Mouse (Mus musculus) MN1 (cell line): Measurements from ENCODE around the gene Grid2.

Source experiments
- DNase-seq: peaks from one replicate; pipeline ENCODE4 v3.0.0-alpha.2; 2016; ENCODE audit warnings: low spot score

Gene Grid2

GRCm38 (mm10) chr6:64063858-64064257, 808.2 kb downstream of the Grid2 start:
- no peak for DNase-seq

DNA sequence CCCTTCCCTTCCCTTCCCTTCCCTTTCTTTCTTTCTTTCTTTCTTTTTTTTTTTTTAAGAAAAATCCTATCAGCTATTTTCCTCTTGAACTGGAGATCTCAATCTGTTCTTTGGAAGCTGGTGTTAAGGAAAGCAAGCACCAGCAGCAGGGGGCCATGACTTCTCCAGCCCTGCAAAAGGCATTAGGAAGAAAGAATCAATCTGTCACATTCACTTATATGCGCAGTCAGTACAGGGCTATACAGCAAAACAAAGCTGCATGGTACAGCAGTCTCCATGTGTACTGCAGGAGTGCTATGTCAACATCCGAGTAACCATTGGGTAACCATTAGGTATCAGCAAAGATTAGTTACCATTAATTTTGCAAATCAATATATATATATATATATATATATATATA, 809.0 kb downstream of the Grid2 start:
- DNase-seq = no peak

GRCm38 (mm10) chr6:64073406-64073805, 817.7 kb downstream of the Grid2 start:
- DNase-seq = no peak

- DNase-seq = no peak
These were observed 822.2 kb downstream of the Grid2 start for GRCm38 (mm10) chr6:64077911-64078310.

- DNase-seq = no peak
These were observed 843.0 kb downstream of the Grid2 start for GRCm38 (mm10) chr6:64098662-64099061.

DNA sequence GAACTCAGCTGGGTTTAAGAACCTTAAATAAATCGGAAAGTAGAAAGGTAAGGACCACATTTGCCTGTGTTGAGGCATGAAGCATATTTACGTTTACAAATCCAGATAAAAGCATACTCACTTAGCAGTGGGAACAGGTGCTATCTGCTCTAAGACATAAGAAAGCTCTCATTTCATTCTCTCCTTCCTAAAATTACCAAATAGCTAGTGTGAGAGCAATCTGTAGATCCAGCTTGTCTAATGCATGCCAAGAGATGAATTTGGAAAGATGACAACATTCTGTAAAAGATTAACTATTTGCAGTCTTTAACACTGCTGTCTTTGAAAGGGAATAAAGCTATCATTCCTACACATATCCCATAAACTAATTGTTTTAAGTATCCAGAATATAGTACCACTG, 858.9 kb downstream of the Grid2 start:
- no peak for DNase-seq

- no peak for DNase-seq
These were observed 880.6 kb downstream of the Grid2 start for GRCm38 (mm10) chr6:64136275-64136674.

DNA sequence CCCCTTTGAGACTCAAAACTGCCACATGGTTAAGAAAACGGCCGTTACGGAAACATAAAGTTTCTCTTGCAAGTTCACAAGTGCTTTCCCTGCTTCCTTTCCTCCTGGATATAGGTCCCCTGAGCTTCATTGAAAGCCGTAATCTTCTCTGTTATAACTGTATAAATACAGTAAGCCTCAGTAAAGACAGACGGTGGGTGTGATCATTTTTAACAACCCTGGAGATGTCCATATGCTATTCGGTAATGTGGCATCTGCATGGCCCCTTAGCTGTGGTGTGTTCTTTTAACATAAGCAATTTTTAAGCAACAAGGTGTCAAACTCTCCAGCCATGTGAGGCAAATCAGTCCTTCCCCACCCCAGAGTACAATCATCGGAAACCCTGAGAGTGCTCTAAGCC, 892.9 kb downstream of the Grid2 start:
- no peak for DNase-seq

GRCm38 (mm10) chr6:64174995-64175612, 919.4 kb downstream of the Grid2 start:
- DNase-seq = no peak

DNA sequence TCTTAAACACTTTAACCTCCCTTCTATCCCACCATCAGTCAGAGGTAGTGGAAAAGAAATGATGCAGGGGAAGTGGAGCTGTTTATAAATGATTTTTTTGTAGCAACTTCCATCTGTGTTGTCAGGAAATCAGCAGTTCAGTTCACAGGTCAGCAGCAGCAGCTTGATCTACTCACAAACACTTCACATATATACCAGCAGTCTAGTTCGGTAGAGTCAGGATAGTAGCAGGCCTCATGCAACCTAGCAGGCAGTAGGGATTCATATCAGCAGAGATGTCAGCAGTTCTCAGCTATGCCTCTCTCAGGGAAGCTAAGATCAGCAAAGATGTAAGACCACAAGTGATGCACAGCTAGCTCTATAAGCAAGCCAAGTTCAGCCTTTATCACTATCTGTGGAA, 938.0 kb downstream of the Grid2 start:
- DNase-seq = no peak

GRCm38 (mm10) chr6:64202396-64203122, 946.9 kb downstream of the Grid2 start:
- DNase-seq = no peak

- DNase-seq = no peak
These were observed 980.7 kb downstream of the Grid2 start for GRCm38 (mm10) chr6:64236351-64236750.

DNA sequence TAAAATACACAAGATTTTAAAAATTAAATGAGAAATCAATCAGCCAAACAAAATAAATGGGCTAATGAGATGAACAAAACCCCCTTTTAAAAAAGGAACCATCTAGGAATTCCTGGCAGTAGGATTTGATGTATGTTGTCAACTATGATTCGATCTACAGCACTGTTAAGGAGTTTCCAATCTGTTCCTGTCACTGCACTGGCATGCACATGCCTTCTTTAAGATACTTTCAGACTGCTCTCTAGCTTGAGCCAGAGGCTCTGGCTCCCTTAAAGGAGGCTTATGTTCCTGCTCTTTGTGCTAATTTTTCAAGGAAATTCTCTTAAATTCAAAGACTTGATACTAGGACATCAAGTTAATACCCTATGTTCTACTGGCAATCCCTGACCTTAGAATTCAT, 984.9 kb downstream of the Grid2 start:
- DNase-seq = no peak

- no peak for DNase-seq
These were observed 990.3 kb downstream of the Grid2 start for GRCm38 (mm10) chr6:64245951-64246350.

DNA sequence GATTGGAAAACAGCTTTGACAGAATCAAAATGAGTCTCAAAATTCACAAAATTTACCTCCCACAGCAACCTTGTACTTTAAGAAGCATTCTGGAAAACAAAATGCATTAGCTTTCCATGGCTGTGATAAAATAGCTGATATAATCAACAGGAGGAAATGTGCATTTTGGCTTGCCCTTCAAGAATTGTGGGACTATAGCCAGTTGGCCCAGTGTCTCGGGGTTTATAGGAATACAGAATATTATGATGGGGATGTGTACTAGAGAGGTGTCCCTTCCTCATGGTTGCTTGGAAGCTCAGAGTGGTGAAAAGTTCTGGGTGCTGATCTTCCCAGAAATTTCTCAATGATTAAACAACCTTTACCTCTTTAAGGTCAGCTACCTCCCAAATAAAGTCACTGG, 995.4 kb downstream of the Grid2 start:
- no peak for DNase-seq

DNA sequence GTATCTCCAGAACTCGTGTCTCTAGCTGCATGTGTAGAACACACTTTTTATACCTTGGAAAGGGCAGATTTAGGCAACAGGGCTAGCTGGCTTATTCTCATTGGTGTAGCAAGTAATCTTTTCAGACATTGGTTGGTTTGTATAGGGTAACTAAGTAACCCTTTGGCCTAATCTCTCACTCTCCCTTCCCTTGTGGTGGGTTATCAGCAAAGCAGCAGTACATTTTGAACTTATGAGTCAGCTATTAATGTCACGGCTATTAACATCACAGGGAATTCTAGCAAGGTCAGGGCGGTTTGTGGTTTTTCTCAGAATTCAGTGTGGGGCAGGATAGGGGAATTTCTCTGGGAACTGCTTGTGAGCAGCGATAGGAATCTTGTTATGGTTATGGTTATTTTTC, 1007.8 kb downstream of the Grid2 start:
- DNase-seq = no peak

DNA sequence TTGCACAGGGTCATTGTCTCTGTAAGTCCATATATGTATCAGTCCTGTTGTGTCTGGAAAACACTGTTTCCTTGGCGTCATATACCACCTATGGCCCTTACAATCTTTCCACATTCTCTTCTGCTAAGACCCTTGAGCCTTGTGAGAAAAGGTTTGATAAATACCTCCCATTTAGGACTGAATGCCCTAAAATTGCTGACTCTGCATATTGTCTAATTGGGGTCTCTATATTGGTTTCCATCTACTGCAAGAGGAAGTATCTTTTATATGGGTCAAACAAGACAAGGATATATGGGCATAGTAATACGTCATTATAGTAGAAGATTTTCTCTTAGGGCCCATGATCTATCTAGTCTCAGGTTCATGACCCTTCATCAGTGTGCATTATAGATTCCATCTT, 1008.5 kb downstream of the Grid2 start:
- no peak for DNase-seq

- no peak for DNase-seq
These were observed 1018.8 kb downstream of the Grid2 start for GRCm38 (mm10) chr6:64274319-64275114.

DNA sequence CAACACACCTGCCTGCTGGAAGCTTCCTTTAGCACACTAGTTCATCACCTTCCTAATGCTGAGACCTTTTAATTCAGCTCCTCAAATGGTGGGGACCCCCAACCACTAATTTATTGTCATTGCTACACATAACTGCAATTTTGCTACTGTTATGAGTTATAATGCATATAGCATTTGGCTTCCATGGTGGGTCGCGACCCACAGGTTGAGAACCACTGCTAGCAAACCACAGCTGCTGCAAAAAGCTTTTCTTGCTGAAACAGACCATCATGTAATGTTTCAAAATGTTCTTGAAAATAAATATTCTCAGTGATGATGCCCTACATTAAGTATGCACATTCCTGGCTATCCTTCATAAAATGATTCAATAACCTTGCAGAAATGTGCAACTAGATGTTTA, 1024.3 kb downstream of the Grid2 start:
- DNase-seq = no peak

GRCm38 (mm10) chr6:64293761-64294160, 1038.1 kb downstream of the Grid2 start:
- DNase-seq = no peak

DNA sequence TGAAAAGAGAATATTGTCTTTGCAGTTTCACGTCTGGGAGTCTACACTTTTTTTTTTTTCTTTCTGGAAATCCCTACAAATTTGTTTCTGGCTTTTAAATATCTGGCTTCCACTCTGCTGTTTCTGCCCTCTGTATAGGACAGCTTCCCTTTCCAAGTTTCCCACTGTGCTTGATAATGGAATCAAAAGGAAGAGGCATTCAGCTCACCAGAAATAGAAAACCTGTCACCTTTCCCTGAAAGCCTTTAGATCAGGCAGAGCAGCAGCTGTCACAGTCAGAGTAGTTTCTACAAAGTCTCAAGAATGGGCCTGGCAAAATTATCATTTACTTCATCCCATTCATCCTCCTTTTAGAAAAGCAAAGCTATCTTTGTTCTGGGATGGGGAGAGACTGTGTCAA, 1042.0 kb downstream of the Grid2 start:
- DNase-seq = no peak

DNA sequence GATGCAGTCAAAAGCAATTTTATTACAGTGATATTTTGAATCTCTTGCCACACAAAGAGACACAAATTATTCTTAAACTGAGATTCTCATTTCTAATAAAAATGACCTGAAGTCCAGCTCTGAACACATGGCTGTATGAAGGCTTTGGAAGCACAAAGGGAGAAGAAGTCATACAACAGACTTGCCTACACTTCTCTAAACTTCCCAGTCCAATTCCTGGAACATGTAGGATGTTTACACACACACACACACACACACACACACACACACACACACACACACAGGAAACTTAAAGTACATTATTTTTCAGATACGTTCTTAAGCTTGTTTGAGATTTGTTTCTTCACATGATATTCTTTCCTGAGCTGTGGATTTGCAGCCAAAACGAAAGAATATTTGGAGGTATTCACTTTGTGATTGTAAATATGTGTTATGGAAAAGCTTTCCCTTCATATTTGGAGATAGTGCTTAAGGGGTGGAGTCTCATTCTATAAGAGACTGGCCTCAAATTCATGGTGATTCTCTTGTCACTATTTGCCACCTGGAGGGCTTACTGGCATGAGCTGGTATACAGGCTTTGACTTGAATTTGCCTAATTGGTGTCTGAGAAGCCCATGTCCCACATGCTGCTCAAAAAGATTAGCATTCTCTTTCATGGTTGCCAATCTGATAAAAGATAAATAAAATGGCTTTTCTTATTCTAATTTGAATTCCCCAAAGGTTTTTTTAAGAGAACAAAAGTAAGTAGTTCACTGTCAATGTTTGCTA, 1049.2 kb downstream of the Grid2 start:
- no peak for DNase-seq
